Mouse (Mus musculus) layer of hippocampus, adult 8-10 months (tissue): ENCODE data around the gene Plk4. TPM values are rescaled to one million over a fixed set of nuclear protein-coding genes. Genes with fewer than 3 reads are reported as not detected.
"Not testable (repeated sequence)": the region's sequence is repeated elsewhere in the genome, so short reads cannot be mapped to it uniquely, and the experiment has no call there.

Experiments
- DNase-seq, 2 experiments: peaks; one replicate each; pipeline ENCODE4 v3.0.0; 2022; ENCODE audit warnings: low spot score in 2 of 2
- total RNA-seq, 4 experiments: library from RNA; stranded (reverse); gene quantifications; 2 replicates each; pipeline ENCODE4 v1.2.4; 2022

Gene Plk4
- total RNA-seq = 1 to 10 TPM; 2.8 to 4.1 (median 3.2) TPM

DNA sequence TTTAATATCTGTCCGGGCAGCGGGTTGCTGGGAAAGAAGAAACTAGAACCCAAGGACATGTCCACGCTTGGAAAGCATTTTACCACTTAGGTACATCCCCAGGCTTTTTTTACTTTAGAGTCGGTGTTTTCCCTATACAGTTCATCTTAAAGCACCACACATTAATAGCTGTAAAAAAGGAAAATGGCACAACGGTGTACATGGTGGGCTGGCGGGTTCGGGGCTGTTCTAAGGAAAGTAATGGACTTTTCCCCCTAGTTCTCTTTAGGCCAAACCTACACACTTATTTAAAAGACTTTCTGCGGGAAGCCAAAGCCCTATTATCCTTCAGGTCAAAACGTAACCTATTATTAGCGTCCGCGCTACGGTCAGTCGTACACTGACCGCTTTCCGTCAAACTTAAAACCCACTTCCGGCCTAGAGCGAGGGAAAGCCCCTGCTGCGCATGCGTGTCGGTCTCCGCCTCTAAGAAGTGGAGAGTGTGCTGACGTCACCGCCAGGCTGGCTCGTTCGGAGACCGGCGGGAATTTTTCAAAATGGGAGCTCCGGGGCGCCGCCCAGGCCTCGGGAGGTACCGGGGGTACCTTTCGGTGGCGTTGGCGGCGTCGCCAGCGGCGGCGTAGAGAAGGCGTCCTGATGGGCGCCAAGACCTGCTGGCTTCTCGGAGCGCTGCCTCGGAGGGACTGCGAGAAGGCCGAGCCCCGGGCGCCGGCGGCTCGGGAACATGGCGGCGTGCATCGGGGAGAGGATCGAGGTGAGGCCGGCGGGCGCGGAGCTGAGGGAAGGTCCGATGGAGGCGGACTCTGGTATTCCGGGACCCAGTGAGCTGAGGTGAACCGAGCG lies at the start of gene Plk4:
Gene Plk4, plus strand, starts transcription at position 490 of the 843 bp plus-strand sequence.
- peak; percentile 92 to 96 for DNase-seq

DNA sequence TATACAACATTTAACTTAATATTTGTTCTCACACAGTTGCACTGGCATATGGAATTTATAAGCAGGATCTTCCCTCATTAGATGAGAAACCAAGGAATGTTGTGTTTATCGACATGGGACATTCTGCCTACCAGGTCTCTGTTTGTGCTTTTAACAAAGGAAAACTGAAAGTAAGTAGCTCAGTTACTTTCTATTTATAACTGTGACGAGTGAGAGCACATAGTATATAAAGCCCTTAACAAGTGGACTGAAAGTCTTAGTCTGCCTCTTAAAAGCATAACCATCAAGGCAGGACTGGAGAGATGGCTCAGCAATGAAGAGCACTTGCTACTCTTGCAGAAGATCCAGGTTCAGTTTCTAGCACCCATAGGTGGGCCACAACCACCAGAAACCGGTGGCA lies 39.1 kb upstream of the Plk4 start:
- DNase-seq = no peak

DNA sequence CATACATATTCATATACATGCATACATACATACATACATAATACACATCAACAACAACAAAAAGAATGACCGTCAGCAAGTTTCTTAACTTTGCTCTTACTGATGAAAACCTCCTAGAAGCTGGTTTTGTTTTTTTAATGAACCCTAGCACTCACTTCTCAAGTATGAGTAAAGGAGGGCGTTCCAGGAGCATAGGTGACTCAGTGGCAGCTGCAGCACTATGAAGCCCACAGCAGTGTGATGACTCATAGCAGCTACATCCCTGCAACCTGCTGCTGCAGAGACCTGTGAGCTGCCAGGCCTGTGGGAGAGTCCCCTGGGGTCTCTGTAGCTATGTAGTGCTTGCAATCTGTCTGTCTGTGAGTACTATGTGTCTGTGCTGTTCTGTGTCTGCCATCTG lies 38.5 kb upstream of the Plk4 start:
- DNase-seq = no peak

DNA sequence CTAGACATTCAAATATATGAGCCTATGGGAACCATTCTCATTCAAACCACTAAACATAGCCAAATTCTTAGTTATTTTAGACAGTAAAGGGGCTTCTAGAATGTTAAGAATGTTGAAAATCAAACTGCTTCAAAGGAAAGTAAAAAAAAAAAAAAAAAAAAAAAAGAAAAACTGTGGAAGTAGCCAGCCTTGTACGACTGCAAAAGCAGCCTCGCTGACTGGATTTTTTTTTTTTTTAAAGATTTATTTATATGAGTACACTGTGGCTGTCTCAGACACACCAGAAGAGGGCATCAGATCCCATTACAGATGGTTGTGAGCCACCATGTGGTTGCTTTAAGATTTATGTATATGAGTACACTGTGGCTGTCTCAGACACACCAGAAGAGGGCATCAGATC lies 6.0 kb upstream of the Plk4 start:
- no peak for DNase-seq

DNA sequence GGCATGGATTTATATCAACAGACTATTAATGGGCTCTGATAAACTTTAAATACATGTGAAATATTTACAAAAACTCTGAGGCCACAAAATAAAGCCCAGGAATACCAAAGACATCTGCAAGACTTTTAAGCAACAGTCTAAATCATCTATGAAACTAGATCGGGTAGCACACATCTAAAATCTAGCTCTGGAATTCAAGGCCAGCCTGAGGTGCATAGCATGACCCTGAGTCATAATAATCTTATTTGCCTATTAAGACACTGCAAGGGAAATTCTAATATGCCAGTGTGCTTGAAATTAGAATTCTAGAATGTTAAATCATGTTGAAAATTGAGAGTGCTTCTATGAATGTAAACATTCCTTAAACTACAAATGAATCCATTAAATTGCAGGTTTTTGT lies 1.8 kb upstream of the Plk4 start:
- DNase-seq = no peak

DNA sequence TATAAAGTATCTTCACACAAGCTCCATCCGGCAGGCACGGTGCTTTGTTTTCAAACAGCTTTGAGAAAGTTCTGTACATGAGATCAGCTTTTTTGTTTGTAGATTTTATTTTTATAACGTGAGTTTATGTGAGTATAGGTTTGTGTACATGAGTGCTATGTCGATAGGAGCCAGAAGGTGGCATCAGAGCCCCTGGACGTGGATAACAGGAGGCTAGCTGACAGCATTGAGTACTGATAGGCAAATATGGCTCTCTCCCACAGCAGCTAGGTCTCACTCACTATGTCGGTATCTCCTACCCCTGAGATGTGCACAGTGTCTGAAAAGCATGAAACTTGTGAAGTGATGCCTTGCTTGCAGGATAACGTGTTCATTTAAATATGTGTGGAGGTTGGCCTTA lies 1.3 kb upstream of the Plk4 start:
- peak in 1 of 2 experiments; percentile 26 for DNase-seq

DNA sequence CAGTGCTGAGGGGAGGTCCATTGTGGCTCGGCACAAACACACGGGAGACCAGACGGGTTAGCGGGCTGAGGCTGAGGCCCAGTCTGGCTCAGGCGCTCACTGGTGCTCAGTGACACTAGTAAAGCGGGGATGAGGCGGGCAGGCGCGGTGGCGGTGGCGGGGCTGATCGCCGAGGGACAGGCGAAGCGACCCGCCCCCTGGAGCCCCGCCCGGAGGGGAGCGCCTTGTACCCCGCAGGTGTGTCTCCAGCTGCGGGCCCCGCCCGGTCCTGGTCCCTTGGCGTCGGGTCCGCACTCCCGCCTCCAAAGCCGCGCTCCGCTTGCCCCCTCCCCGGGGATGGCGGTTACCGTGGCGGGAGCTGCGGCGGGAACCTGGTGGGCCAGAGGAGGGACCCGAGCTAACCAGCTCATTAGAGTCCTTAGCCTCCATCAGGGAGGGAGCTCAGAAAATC lies 579 bp downstream of the Plk4 start:
- DNase-seq = peak in 1 of 2 experiments; percentile 27

DNA sequence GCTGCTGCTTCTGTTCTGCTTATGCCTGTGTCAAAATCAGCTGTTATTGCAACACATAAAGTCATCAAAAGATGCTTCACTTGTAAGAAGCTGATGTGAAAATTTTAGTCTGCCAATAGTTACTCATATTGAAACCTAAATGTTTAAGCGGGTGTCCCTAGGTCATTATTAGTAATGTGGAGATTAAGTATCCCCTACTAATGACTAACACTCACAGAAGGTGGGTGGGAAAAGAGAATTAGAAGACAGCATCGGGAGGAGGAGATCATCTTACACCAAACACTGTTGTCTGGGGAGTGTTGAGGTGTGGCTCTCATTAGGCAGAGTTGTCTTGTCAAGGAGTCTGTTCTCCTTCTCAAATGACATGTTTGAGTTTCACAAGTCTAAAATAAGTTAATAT lies 7.1 kb downstream of the Plk4 start:
- DNase-seq = no peak

DNA sequence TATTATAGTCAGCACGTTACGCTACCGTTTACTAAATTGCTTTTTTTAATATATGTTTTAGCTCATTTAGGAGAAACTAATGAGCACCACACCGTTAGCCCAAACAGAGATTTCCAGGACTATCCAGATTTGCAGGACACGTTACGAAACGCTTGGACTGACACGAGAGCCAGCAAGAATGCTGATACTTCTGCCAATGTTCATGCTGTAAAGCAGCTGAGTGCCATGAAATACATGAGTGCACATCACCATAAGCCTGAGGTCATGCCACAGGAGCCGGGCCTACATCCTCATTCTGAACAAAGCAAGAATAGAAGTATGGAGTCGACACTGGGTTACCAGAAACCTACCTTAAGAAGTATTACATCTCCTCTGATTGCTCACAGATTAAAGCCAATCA lies 8.9 kb downstream of the Plk4 start:
- no peak for DNase-seq

DNA sequence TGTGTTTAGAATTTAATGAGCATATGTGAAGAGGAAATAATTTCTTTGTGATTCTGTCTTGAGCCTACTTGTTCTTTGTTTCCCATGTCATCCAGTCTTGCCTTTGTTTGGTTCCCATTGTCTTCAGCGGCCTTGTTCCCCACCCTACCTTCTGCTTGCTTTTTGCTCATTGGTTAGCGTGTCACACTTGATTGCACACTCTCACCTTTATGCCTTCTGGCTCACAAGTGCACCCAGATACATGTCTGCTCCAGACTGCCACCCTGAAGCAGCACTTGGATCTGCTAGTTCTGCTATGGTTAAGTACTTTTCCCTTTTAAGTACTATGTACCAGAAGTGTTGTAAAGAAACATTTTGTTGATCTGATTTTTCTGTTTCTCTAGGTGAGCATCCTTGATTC lies 10.1 kb downstream of the Plk4 start:
- DNase-seq = no peak

DNA sequence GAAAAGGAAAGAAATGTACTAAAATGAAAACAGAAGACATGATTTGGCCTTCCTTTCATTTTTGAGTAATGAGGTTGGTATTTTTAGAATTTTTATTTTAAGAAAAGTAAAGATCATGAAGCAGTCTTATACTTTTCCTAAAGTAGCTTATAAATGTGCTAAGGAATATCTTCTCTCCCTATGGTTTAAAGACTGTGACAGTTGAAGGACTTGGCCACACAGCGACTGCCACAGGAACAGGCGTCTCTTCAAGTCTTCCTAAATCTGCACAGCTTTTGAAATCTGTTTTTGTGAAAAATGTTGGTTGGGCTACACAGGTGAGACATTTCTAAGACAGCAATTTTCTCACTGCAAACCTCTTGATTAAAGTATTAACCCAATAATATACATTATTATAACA lies 13.5 kb downstream of the Plk4 start:
- no peak for DNase-seq

DNA sequence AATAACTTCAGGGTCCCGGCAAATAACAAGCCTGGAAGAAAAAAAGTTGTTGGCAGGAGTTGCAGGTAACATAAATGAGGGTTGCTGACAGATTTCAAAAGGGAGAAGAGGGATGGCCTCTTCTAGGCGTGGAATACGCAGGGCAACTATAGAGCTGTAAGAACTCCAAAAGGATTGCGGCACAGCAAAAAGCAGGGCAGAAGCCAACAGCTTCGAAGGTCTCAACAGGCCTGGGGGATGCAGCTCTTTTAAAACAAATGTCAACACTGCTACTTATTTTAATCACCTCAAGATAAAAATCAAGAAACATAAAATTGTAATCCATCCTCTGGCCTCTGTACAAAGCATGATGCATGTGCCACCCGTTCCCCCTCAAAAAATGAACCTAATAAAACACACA lies 45.7 kb downstream of the Plk4 start:
- DNase-seq = not testable (repeated sequence)

DNA sequence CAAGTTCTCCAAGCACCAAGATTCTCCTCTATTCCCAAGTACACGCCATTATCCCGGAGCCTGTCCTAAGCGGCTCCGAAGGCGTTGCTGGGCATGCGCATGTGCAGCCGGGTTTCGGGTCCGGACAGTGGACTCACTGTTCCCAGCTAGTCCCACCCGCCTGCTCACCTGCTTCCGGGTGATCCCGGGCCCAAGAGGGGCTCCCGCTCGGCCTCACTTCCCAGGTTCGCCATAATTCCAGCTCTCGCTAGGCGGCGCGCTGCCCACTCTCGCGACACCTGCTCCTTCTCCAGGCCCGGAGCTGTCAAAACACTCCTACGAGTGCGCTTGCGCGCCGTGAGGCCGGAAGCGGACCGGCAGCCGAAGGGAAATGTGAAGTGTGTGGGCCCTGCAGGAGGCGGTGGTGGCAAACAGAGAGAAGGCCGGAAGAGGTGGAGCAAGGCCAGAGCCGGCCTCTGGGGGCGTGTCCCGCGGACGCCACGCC lies 46.7 kb downstream of the Plk4 start, which contains the start of gene Mfsd8:
Gene Mfsd8, minus strand, starts transcription at position 414 of the 484 bp plus-strand sequence.
- DNase-seq = peak; percentile 96 to 98

DNA sequence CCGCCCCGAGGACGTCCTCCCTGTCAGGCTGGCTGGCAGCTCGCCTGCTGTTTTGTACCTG lies 47.0 kb downstream of the Plk4 start, which contains the start of gene Abhd18:
Gene Abhd18, plus strand, starts transcription at position 14 of the 61 bp plus-strand sequence.
- not testable (repeated sequence) for DNase-seq

DNA sequence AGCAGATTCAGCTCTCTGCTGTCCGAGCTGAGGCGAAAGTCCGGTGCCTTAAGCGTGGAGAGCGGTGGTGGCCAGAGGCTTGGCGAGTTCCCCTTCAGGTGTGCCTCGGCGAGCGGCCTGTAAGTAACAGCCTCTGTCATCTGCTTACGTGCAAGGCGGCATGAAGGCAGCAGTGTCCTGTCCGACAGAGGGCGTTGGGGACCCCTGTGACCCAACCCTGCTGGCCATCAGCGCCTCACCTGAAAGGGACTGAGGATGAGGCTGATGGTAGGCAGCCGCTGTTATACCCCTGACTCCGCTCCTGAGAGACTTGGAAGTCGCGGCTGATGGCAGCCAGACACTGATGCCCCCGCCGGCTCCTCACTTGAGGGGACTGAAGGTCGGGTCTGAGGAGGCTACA lies 47.2 kb downstream of the Plk4 start:
- peak; percentile 46 to 54 for DNase-seq

DNA sequence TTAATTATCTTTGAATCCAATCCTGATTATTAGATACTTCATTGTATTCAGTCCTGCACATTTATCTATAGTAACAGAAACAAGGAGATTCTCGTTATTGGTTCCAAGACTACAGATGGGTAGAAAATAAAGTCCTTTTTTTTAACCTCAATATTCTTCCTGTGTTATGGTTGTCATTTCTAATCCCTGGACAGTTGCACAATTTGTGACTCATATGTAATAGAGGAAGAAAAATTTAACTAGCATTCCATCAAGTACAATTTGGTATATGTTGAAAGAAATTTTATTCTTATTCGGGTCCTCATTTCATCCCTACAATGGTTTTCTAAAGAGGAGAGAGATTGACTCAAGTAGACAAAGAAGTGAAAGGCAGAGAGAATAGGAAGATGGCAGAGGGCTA lies 48.1 kb downstream of the Plk4 start:
- not testable (repeated sequence) for DNase-seq

DNA sequence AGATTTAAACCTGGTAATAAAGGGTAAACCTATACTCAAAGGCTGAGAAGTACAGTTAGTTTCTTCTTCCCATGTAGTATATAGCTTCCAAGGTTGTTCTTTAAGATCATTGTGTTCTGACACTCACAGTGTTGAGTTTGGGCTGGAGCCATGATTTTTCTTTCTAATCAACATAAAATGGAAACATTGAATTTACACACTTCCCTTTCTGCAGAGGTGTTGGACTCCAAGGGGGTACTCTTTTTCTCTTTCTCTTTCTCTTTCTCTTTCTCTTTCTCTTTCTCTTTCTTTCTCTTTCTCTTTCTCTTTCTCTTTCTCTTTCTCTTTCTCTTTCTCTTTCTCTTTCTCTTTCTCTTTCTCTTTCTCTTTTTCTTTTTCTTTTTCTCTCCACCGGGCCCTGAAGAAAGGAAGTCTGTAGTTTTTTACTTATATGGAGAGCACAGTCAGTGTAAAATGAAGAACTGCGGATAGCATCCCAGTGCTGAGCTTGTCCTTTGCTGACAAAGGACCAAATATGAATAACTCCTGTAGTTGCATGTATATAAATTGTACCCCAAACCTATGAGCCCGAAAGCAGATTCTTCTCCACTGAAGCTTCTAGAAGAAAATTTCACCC lies 53.4 kb downstream of the Plk4 start:
- not testable (repeated sequence) for DNase-seq

Other genes starting within 250 kb of the Plk4 start
- under 1 TPM in 2 of 4 experiments, not detected in 2; 0.25 to 0.34 TPM for gene Slc25a31, start 91.2 kb upstream of the Plk4 start, total RNA-seq
- gene Hspa4l, start 55.5 kb upstream of the Plk4 start, total RNA-seq = 100 to 1,000 TPM; 145 to 181 (median 157) TPM
- 10 to 100 TPM; 15.1 to 24.8 (median 20.1) TPM for gene Mfsd8, start 46.9 kb downstream of the Plk4 start, total RNA-seq
- gene Abhd18, start 47.0 kb downstream of the Plk4 start, total RNA-seq = 10 to 100 TPM; 12.1 to 13.3 (median 12.9) TPM
- under 1 TPM in 1 of 4 experiments, not detected in 3; 0.26 TPM for gene 1700034I23Rik, start 102.5 kb downstream of the Plk4 start, total RNA-seq
- gene Larp1b, start 149.8 kb downstream of the Plk4 start, total RNA-seq = 10 to 100 TPM; 15.0 to 15.8 (median 15.6) TPM